Mouse (Mus musculus): ENCODE data around the gene Gdf11. TPM values are rescaled to one million over a fixed set of nuclear protein-coding genes. Genes with fewer than 3 reads are reported as not detected.

The Gdf11 gene
- polyA plus RNA-seq (2014; fragmentation: Nextera tagmentation; extraction: Ambion mirVana), result 3.5 and 4.5 TPM in 2 replicates

GRCm38 (mm10) chr10:128891296-128892094 is at the start of gene Gdf11:
TSS of gene Gdf11 (minus strand) at chr10:128891718.
- H3K4me2 ChIP-seq, result peak within 1 kb of the TSS; percentile 93
- peak within 1 kb of the TSS; percentile 90 for H3K27ac ChIP-seq (ENCODE audit: low read depth)
- no peaks in the 10 kb centered on the region for H3K9me3 ChIP-seq (ENCODE audit: low read depth, low read length)
- peaks cover 14% of the 10 kb centered on the region for H3K4me1 ChIP-seq (ENCODE audit: insufficient read depth)
- 0 out of 2 replicates have a peak, but pooled peaks cover 9% of the 10 kb centered on the region for H3K36me3 ChIP-seq (ENCODE audit: insufficient read depth)
- peak within 1 kb of the TSS; percentile 83 for H3K9ac ChIP-seq
- peak; percentile 91 for DNase-seq
- 0 out of 2 replicates have a peak, but pooled peaks cover 11% of the 10 kb centered on the region for H3K27me3 ChIP-seq (ENCODE audit: insufficient read depth, low read length)
- ATAC-seq (ENCODE audit: insufficient read depth), result peak; percentile 84
- WGBS, result under 1% methylated on average over 72 of the region's 89 CpGs
- no peak for TF ChIP-seq CTCF (IDR thresholded peaks at IDR 0.05; ENCODE audit: low read depth)
- H3K4me3 ChIP-seq (ENCODE audit: low read depth, low read length), result peak within 1 kb of the TSS; percentile 60

GRCm38 (mm10) chr10:128940475-128941061 is 49.0 kb upstream of the Gdf11 start:
- 73% methylated on average over 10 of the region's 10 CpGs for WGBS
- Histone ChIP-seq H3K36me3 (ENCODE audit: insufficient read depth) (no peaks in the 10 kb centered on the region), H3K27ac (ENCODE audit: low read depth) (no peak overlapping the region), H3K4me1 (ENCODE audit: insufficient read depth) (no peaks in the 10 kb centered on the region), H3K9me3 (ENCODE audit: low read depth, low read length) (no peaks in the 10 kb centered on the region), H3K4me3 (ENCODE audit: low read depth, low read length) (no peak overlapping the region), H3K9ac (no peak overlapping the region), H3K27me3 (ENCODE audit: insufficient read depth, low read length) (peaks cover 4% of the 10 kb centered on the region; the same call in 1 of the 2 replicates), H3K4me2 (no peak overlapping the region)
- no peak for TF ChIP-seq CTCF (IDR thresholded peaks at IDR 0.05; ENCODE audit: low read depth)
- no peak for DNase-seq
- ATAC-seq (ENCODE audit: insufficient read depth), result no peak

GRCm38 (mm10) chr10:128938974-128939373 is 47.5 kb upstream of the Gdf11 start:
- Histone ChIP-seq H3K9ac (no peak overlapping the region), H3K4me3 (ENCODE audit: low read depth, low read length) (no peak overlapping the region), H3K4me2 (no peak overlapping the region), H3K27ac (ENCODE audit: low read depth) (no peak overlapping the region), H3K9me3 (ENCODE audit: low read depth, low read length) (no peaks in the 10 kb centered on the region), H3K4me1 (ENCODE audit: insufficient read depth) (no peaks in the 10 kb centered on the region), H3K36me3 (ENCODE audit: insufficient read depth) (no peaks in the 10 kb centered on the region), H3K27me3 (ENCODE audit: insufficient read depth, low read length) (peaks cover 20% of the 10 kb centered on the region)
- no peak for ATAC-seq (ENCODE audit: insufficient read depth)
- WGBS, result 38% methylated on average over 5 of the region's 5 CpGs
- TF ChIP-seq CTCF (IDR thresholded peaks at IDR 0.05; ENCODE audit: low read depth), result no peak
- DNase-seq, result no peak

GRCm38 (mm10) chr10:128938457-128938856 is 46.9 kb upstream of the Gdf11 start:
- H3K27me3 ChIP-seq (ENCODE audit: insufficient read depth, low read length), result peaks cover 25% of the 10 kb centered on the region
- no peak for ATAC-seq (ENCODE audit: insufficient read depth)
- no peak overlapping the region for H3K4me2 ChIP-seq
- no peaks in the 10 kb centered on the region for H3K4me1 ChIP-seq (ENCODE audit: insufficient read depth)
- no peak for DNase-seq
- no peak overlapping the region for H3K4me3 ChIP-seq (ENCODE audit: low read depth, low read length)
- H3K27ac ChIP-seq (ENCODE audit: low read depth), result no peak overlapping the region
- H3K36me3 ChIP-seq (ENCODE audit: insufficient read depth), result no peaks in the 10 kb centered on the region
- H3K9me3 ChIP-seq (ENCODE audit: low read depth, low read length), result no peaks in the 10 kb centered on the region
- 73% methylated on average over 9 of the region's 9 CpGs for WGBS
- no peak for TF ChIP-seq CTCF (IDR thresholded peaks at IDR 0.05; ENCODE audit: low read depth)
- no peak overlapping the region for H3K9ac ChIP-seq

- ATAC-seq (ENCODE audit: insufficient read depth), result no peak
- no peaks in the 10 kb centered on the region for H3K36me3 ChIP-seq (ENCODE audit: insufficient read depth)
- no peaks in the 10 kb centered on the region for H3K4me1 ChIP-seq (ENCODE audit: insufficient read depth)
- H3K9me3 ChIP-seq (ENCODE audit: low read depth, low read length), result no peaks in the 10 kb centered on the region
- no peak for DNase-seq
- WGBS, result 54% methylated on average over 12 of the region's 12 CpGs
- no peak overlapping the region for H3K4me2 ChIP-seq
- peaks cover 31% of the 10 kb centered on the region for H3K27me3 ChIP-seq (ENCODE audit: insufficient read depth, low read length)
- no peak overlapping the region for H3K9ac ChIP-seq
- no peak overlapping the region for H3K4me3 ChIP-seq (ENCODE audit: low read depth, low read length)
- TF ChIP-seq CTCF (IDR thresholded peaks at IDR 0.05; ENCODE audit: low read depth), result no peak
- no peak overlapping the region for H3K27ac ChIP-seq (ENCODE audit: low read depth)
Observed at GRCm38 (mm10) chr10:128937756-128938390, 46.4 kb upstream of the Gdf11 start.

- H3K4me1 ChIP-seq (ENCODE audit: insufficient read depth), result no peaks in the 10 kb centered on the region
- TF ChIP-seq CTCF (IDR thresholded peaks at IDR 0.05; ENCODE audit: low read depth), result no peak
- H3K36me3 ChIP-seq (ENCODE audit: insufficient read depth), result no peaks in the 10 kb centered on the region
- H3K4me3 ChIP-seq (ENCODE audit: low read depth, low read length), result no peak overlapping the region
- no peak for ATAC-seq (ENCODE audit: insufficient read depth)
- no peak overlapping the region for H3K27ac ChIP-seq (ENCODE audit: low read depth)
- no peak for DNase-seq
- 70% methylated on average over 8 of the region's 8 CpGs for WGBS
- peaks cover 48% of the 10 kb centered on the region for H3K27me3 ChIP-seq (ENCODE audit: insufficient read depth, low read length)
- H3K4me2 ChIP-seq, result no peak overlapping the region
- no peak overlapping the region for H3K9ac ChIP-seq
- H3K9me3 ChIP-seq (ENCODE audit: low read depth, low read length), result no peaks in the 10 kb centered on the region
Observed at GRCm38 (mm10) chr10:128935826-128936440, 44.4 kb upstream of the Gdf11 start.
